Mouse (Mus musculus): ENCODE measurements around the gene Prkcb. TPM values are rescaled to one million over a fixed set of nuclear protein-coding genes. Genes with fewer than 3 reads are reported as not detected.

The Prkcb gene
- total RNA-seq, 4 experiments from 2014 or later: 0.15 to 1.2 (median 0.73) TPM

GRCm38 (mm10) chr7:122580158-122580475, 291.6 kb downstream of the Prkcb start:
- no peak for DNase-seq (ENCODE audit: low spot score in 2 of 2)

GRCm38 (mm10) chr7:122584421-122585151, 296.0 kb downstream of the Prkcb start:
- DNase-seq (ENCODE audit: low spot score in 2 of 2): no peak

DNA sequence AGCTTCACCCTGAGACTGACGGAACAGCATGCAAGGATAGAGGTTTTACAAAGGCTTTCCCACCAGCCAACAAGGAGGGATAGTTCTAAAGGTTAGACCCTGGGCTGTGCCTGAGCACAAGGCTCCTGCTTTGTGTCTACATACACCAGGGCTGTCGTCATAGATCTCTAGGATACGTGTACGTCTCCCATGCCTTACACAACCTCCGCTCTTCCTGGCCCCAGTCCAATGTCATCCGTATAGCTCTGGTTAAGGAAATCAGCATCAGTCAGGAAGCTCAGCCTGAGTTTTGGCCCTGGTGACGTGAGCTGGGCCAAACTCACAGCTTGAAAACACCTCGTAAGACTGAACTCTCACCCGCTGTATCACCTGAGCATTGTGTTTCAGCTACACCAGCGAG, 307.3 kb downstream of the Prkcb start:
- DNase-seq (ENCODE audit: low spot score in 2 of 2): no peak

DNA sequence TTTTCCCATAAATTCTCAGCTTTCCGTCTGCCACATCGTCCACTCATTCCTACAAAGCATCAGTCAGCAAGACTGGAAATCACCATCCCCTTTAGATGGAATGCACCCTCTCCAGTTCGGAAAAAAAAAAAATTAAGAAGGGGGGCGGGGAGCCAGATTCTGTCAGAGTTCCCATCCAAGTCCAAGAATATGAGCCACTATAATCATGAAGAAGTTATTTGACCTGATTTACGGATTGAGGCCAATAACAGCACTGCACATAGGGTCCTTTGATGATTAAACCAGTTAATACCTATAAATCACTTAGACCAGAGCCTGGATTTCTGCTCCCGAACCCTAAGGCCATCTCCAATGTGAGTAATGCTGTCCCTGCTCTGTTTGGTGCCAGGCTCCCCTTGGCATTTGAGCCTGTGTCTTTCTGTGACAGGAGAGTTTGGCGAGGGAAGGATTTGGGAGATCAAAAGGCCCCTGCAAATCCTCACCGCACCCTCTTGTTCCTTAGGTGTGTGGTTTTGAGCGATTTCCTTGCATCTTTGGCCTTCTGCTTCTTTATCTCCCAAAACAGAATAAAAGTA, 308.1 kb downstream of the Prkcb start:
- no peak for DNase-seq (ENCODE audit: low spot score in 2 of 2)

GRCm38 (mm10) chr7:122597313-122597712, 308.8 kb downstream of the Prkcb start:
- DNase-seq (ENCODE audit: low spot score in 2 of 2): no peak

DNA sequence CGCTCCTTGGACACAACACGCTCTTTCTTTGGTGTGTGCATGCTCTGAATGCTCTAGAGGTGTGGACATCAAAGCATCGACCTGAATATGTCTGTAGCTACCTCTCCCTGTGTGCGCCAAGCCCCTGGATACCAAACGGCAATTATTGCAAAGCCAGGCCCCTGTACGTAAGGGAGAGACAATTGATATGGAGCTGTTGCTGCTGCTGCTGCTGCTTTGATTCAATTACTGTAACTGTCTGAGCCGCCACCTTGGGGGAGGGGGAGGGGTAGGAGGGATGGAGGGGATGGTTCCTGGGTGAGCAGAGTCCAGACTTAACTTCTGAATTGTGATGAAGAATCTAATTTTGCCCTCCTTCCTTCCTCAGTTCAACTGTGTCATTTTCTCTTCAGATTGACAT, 312.3 kb downstream of the Prkcb start:
- DNase-seq (ENCODE audit: low spot score in 2 of 2): no peak

- no peak for DNase-seq (ENCODE audit: low spot score in 2 of 2)
Observed at GRCm38 (mm10) chr7:122605066-122605465, 316.5 kb downstream of the Prkcb start.

- DNase-seq (ENCODE audit: low spot score in 2 of 2): no peak
Observed at GRCm38 (mm10) chr7:122609420-122609819, 320.9 kb downstream of the Prkcb start.

- no peak for DNase-seq (ENCODE audit: low spot score in 2 of 2)
Observed at GRCm38 (mm10) chr7:122610161-122610560, 321.6 kb downstream of the Prkcb start.

DNA sequence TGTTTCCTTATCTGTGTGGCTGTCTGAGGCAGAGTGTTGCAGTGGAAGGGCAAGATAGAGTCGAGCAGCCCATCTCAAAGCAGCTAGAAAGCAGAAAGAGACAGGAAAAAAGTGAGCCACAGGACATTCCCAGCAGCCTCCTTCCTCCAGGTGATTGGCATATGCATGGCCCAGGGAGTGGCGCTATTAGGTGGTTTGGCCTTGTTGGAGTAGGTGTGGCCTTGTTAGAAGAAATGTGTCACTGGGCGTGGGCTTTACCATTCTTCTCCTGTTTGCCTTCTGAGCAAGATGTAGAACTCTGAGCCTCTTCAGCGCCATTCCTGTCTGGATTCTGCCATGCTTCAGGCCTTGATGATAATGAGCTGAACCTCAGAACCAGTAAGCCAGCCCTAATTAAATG, 325.3 kb downstream of the Prkcb start:
- DNase-seq (ENCODE audit: low spot score in 2 of 2): no peak

- no peak for DNase-seq (ENCODE audit: low spot score in 2 of 2)
Observed at GRCm38 (mm10) chr7:122622125-122622774, 333.7 kb downstream of the Prkcb start.

DNA sequence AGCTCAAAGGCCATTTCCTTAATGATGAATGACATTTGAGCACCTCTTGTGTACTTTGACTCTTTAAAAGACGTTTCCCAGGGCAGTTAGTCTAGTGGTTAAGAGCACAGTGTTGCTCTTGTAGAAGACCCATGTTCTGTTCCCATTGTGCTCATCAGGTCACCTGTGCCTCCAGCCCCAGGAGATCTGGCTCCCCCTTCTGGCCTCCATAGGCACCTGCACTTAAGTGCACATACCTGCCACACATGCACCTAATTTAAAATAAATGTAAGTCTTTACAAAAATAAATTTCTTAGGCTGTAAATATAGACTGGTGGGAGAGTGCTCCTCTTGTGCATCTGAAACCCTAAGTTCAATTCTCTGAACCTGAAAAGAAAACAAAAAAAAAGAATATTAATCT, 335.2 kb downstream of the Prkcb start:
- no peak for DNase-seq (ENCODE audit: low spot score in 2 of 2)

DNA sequence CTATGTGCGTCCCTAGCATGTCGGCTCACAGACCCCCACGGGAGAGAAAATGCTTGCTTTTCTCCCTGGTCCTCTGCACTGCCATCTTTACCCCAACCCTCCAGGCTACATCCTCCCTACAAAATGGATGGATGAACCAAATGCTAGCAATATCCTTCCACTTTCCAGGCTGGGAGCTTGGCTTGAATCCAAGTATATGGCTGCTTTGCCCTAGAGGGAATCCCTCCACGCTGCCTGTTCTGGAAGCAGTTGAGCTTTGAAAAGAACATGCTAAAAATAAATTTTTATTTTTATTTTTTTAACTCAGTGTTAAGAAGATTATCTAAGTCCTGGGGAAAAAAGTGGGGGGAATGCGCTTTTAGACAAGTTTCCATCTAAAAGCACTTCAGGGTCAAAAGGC, 339.5 kb downstream of the Prkcb start:
- no peak for DNase-seq (ENCODE audit: low spot score in 2 of 2)

DNA sequence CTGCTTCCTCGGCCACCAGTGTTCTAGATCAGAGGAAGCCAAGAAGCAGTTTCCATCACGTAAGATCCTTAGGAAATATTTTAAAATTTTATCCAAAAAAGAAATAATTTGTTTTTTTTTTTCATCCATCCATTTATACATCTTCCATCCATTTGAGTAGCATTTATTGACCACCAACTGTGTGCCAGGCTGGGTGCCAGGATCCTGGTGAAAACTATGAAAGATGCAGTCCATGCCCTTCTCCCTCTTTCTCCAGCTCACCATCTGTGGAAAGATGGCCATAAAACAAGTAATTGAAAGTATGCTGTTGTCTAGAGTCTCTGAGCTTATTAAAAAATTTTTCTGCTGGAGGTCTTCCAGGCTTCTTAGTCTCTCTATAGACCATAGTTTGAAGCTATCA, 341.8 kb downstream of the Prkcb start:
- DNase-seq (ENCODE audit: low spot score in 2 of 2): no peak

- no peak for DNase-seq (ENCODE audit: low spot score in 2 of 2)
Observed at GRCm38 (mm10) chr7:122631151-122631550, 342.6 kb downstream of the Prkcb start.

DNA sequence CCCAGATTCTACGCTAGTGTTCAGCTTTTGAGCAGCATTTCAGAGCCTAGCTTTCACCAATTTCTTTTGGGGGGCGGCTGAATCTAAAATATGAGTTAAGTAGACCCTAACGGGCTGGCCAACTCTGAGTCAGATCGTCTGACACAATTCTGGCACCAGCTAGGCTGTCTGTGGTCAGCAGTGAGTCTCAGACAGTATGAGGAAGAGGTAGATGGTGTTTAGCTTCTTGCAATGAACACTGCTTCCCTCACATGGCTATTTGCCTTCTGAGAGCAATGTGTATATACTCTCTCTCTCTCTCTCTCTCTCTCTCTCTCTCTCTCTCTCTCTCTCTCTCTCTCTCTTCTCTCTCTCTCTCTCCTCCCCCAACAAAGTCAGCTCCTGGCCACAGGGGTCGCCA, 344.4 kb downstream of the Prkcb start:
- DNase-seq (ENCODE audit: low spot score in 2 of 2): no peak

DNA sequence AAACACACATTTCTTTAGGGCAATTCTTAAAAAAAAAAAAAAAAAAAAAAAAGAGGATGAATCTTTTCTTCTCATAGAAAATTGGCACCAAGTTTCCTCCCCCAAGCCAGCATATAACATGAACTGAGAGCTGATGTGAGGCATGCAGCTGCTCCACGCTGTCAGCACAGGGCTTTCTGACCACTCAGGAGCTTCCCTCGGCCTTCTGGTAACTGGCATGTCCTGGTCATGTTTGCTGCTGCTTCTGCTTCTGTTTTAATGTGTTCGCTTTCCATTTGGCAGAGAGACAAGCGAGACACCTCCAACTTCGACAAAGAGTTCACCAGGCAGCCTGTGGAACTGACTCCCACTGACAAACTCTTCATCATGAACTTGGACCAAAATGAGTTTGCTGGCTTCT, 344.9 kb downstream of the Prkcb start:
- no peak for DNase-seq (ENCODE audit: low spot score in 2 of 2)

- DNase-seq (ENCODE audit: low spot score in 2 of 2): no peak
Observed at GRCm38 (mm10) chr7:122643676-122644075, 355.1 kb downstream of the Prkcb start.

GRCm38 (mm10) chr7:122649306-122649705, 360.8 kb downstream of the Prkcb start:
- DNase-seq (ENCODE audit: low spot score in 2 of 2): no peak

DNA sequence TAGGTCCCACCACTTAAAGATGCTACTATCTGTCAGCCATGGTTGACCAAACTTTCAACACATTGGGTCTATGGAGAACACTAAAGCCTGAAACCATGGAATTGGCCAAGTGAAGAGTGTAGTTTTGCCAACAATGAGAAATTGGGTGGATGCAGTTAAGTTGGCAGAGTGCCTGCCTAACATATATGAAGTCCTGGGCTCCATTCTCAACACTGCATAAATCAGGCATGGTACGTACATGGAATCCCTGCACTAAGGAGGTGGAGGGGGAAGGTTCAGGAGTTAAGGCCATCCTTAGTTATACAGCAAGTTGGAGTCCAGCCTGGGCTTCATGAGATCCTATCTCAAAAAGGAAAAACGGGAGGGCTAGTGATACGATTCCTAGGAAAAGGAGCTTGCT, 364.0 kb downstream of the Prkcb start:
- DNase-seq (ENCODE audit: low spot score in 2 of 2): no peak

GRCm38 (mm10) chr7:122656671-122657070, 368.1 kb downstream of the Prkcb start:
- no peak for DNase-seq (ENCODE audit: low spot score in 2 of 2)

DNA sequence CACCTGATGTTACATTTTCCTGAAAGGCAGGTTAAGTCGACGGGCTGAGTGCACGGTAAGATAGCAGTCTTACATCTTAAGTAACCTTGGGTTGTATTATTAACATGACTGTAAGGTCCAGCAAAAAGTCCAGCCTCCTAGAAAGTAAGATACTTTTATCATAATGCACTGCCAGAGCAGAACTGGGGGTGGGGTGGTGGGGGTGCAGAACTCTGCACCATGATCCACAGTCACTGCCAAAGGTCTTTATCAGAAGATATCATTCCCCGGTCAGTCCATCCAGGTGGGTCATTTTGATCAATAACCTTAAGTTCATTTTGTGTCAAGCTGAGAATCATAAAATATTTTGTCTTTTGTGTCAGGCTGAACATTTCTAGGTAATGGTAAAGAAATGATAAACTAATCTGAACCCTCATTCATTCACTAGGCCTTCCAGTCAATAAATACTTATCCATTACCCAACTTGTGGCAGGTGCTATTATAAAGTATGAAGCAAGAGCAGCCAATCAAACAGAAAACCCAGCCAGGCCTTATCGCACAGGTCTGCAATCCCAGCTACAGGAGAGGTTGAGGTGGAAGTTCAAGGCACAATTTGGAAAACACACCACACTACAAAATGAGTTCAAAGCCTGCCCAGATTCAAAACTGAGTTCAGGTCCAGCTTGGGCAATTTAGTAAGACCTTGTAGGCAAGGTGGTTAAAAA, 369.0 kb downstream of the Prkcb start:
- DNase-seq (ENCODE audit: low spot score in 2 of 2): no peak

Measured in gastrocnemius, adult 8-10 months (tissue).